Mouse (Mus musculus): ENCODE data around the gene Cnnm3.

Gene Cnnm3

GRCm38 (mm10) chr1:36511289-36512021 lies at the start of gene Cnnm3:
Gene Cnnm3 (plus strand): TSS chr1:36511867.
- peak; percentile 95 for DNase-seq (ENCODE audit: low read depth, low spot score)

- DNase-seq (ENCODE audit: low read depth, low spot score): no peak
These were observed 46.0 kb upstream of the Cnnm3 start for GRCm38 (mm10) chr1:36465641-36466160.

- DNase-seq (ENCODE audit: low read depth, low spot score): no peak
These were observed 44.2 kb upstream of the Cnnm3 start for GRCm38 (mm10) chr1:36467446-36467845.

- peak; percentile 37 for DNase-seq (ENCODE audit: low read depth, low spot score)
These were observed 41.7 kb upstream of the Cnnm3 start for GRCm38 (mm10) chr1:36469811-36470444.

- DNase-seq (ENCODE audit: low read depth, low spot score): peak; percentile 73
These were observed 40.2 kb upstream of the Cnnm3 start, which contains the start of gene Cnnm4 for GRCm38 (mm10) chr1:36471181-36472105. Gene Cnnm4 (plus strand): TSS chr1:36471620.

GRCm38 (mm10) chr1:36472106-36472440 lies 39.6 kb upstream of the Cnnm3 start:
- no peak for DNase-seq (ENCODE audit: low read depth, low spot score)

- no peak for DNase-seq (ENCODE audit: low read depth, low spot score)
These were observed 38.4 kb upstream of the Cnnm3 start for GRCm38 (mm10) chr1:36473211-36473780.

- no peak for DNase-seq (ENCODE audit: low read depth, low spot score)
These were observed 37.0 kb upstream of the Cnnm3 start for GRCm38 (mm10) chr1:36474646-36475045.

- DNase-seq (ENCODE audit: low read depth, low spot score): peak; percentile 32
These were observed 36.1 kb upstream of the Cnnm3 start for GRCm38 (mm10) chr1:36475480-36476110.

GRCm38 (mm10) chr1:36476426-36476825 lies 35.2 kb upstream of the Cnnm3 start:
- DNase-seq (ENCODE audit: low read depth, low spot score): no peak

- no peak for DNase-seq (ENCODE audit: low read depth, low spot score)
These were observed 33.3 kb upstream of the Cnnm3 start for GRCm38 (mm10) chr1:36478343-36478795.

GRCm38 (mm10) chr1:36479903-36480899 lies 31.5 kb upstream of the Cnnm3 start:
- no peak for DNase-seq (ENCODE audit: low read depth, low spot score)

GRCm38 (mm10) chr1:36483825-36484224 lies 27.8 kb upstream of the Cnnm3 start:
- no peak for DNase-seq (ENCODE audit: low read depth, low spot score)

GRCm38 (mm10) chr1:36485080-36485479 lies 26.6 kb upstream of the Cnnm3 start:
- DNase-seq (ENCODE audit: low read depth, low spot score): peak; percentile 40

GRCm38 (mm10) chr1:36487111-36487510 lies 24.6 kb upstream of the Cnnm3 start:
- no peak for DNase-seq (ENCODE audit: low read depth, low spot score)

GRCm38 (mm10) chr1:36489661-36490060 lies 22.0 kb upstream of the Cnnm3 start:
- DNase-seq (ENCODE audit: low read depth, low spot score): no peak

GRCm38 (mm10) chr1:36492416-36493139 lies 19.1 kb upstream of the Cnnm3 start:
- DNase-seq (ENCODE audit: low read depth, low spot score): peak; percentile 68

- no peak for DNase-seq (ENCODE audit: low read depth, low spot score)
These were observed 18.4 kb upstream of the Cnnm3 start for GRCm38 (mm10) chr1:36493299-36493698.

- DNase-seq (ENCODE audit: low read depth, low spot score): peak; percentile 44
These were observed 14.9 kb upstream of the Cnnm3 start for GRCm38 (mm10) chr1:36496719-36497118.

Measured in 3T3-L1 (cell line).